Mouse (Mus musculus): ENCODE measurements around the gene Mgl2.

DNA sequence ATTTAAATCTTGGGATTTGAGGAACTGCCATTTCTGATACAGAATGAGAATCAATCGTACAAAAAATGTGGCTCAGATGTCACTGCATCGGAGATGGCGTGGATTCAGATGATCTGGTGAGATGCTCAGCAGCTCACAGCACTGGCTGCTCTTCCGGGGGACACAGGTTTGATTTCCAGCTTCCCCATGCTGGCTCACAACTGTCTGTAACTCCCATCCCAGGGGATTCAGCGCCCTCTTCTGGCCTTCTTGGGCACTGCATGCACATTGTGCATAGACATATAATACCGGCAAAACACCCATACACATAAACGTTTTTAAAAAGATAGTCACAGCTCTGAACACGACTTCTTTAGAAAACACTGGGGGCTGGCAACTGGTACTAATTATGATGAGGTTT is 47.5 kb downstream of the Mgl2 start:
- TF ChIP-seq CTCF (IDR thresholded peaks at IDR 0.05; ENCODE audit: borderline replicate concordance, control insufficient read depth, extremely low read depth, insufficient read depth, low read length, poor library complexity) (peak; percentile 56; the same call in 1 of the 2 replicates), POLR2A (IDR thresholded peaks at IDR 0.05; ENCODE audit: control insufficient read depth, extremely low read depth, insufficient read depth, low read length, poor library complexity) (no peak)

Data from thymus, adult 2 months (tissue).